Mouse (Mus musculus): ENCODE data around the gene Metap1. TPM values are rescaled to one million over a fixed set of nuclear protein-coding genes. Genes with fewer than 3 reads are reported as not detected.
"Not testable (repeated sequence)": the region's sequence is repeated elsewhere in the genome, so short reads cannot be mapped to it uniquely, and the experiment has no call there.

The Metap1 gene
- total RNA-seq, 2 experiments from 2014 or later: 39.0 to 39.2 TPM

GRCm38 (mm10) chr3:138506749-138507148 lies 17.4 kb upstream of the Metap1 start:
- no peak for DNase-seq
- intact Hi-C loops (cut with DNase I): loop anchor here (5.0 kb wide), 2 partner anchors 116 to 401 kb away; no protein-coding TSS in a partner anchor

- no peak for DNase-seq
- intact Hi-C loops (cut with DNase I): no loop called here
Observed at GRCm38 (mm10) chr3:138503754-138504153, 14.4 kb upstream of the Metap1 start.

- intact Hi-C loops (cut with DNase I): no loop called here
Observed at GRCm38 (mm10) chr3:138499854-138500740, 10.8 kb upstream of the Metap1 start.

GRCm38 (mm10) chr3:138498731-138499130 lies 9.4 kb upstream of the Metap1 start:
- no peak for DNase-seq
- intact Hi-C loops (cut with DNase I): no loop called here

More at GRCm38 (mm10) chr3:138499854-138500740, 10.8 kb upstream of the Metap1 start:
- no peak for DNase-seq

GRCm38 (mm10) chr3:138495166-138496145 lies 6.1 kb upstream of the Metap1 start:
- no peak for DNase-seq
- intact Hi-C loops (cut with DNase I): no loop called here

GRCm38 (mm10) chr3:138494565-138494964 lies 5.2 kb upstream of the Metap1 start:
- intact Hi-C loops (cut with DNase I): no loop called here

GRCm38 (mm10) chr3:138493668-138494067 lies 4.4 kb upstream of the Metap1 start:
- intact Hi-C loops (cut with DNase I): no loop called here
- no peak for DNase-seq

More at GRCm38 (mm10) chr3:138494565-138494964, 5.2 kb upstream of the Metap1 start:
- no peak for DNase-seq

- intact Hi-C loops (cut with DNase I): loop anchor here (2.0 kb wide), 1 partner anchor 37 kb away; the partner anchor contains the start of gene Eif4e
- no peak for DNase-seq
Observed at GRCm38 (mm10) chr3:138490034-138490337, 671 bp upstream of the Metap1 start.

GRCm38 (mm10) chr3:138488584-138489326 lies 560 bp downstream of the Metap1 start:
- intact Hi-C loops (cut with DNase I): loop anchor here (2.0 kb wide), 2 partner anchors 44 to 586 kb away; partner anchors contain the start of gene Rap1gds1
- peak in 1 of 2 experiments; percentile 36 for DNase-seq

GRCm38 (mm10) chr3:138483240-138483639 lies 6.1 kb downstream of the Metap1 start:
- DNase-seq: no peak
- intact Hi-C loops (cut with DNase I): no loop called here

- intact Hi-C loops (cut with DNase I): no loop called here
- DNase-seq: no peak
Observed at GRCm38 (mm10) chr3:138481526-138482284, 7.6 kb downstream of the Metap1 start.

- intact Hi-C loops (cut with DNase I): no loop called here
- no peak for DNase-seq
Observed at GRCm38 (mm10) chr3:138479489-138479888, 9.8 kb downstream of the Metap1 start.

GRCm38 (mm10) chr3:138471066-138471465 lies 18.2 kb downstream of the Metap1 start:
- intact Hi-C loops (cut with DNase I): no loop called here
- no peak for DNase-seq

- DNase-seq; intact Hi-C loops (cut with DNase I): not testable (repeated sequence)
Observed at GRCm38 (mm10) chr3:138466656-138467055, 22.7 kb downstream of the Metap1 start.

GRCm38 (mm10) chr3:138464573-138465147 lies 24.7 kb downstream of the Metap1 start:
- intact Hi-C loops (cut with DNase I): no loop called here
- no peak for DNase-seq

GRCm38 (mm10) chr3:138463807-138464206 lies 25.5 kb downstream of the Metap1 start:
- intact Hi-C loops (cut with DNase I): no loop called here
- DNase-seq: no peak

GRCm38 (mm10) chr3:138463137-138463536 lies 26.2 kb downstream of the Metap1 start:
- intact Hi-C loops (cut with DNase I): no loop called here
- no peak for DNase-seq

- no peak for DNase-seq
- intact Hi-C loops (cut with DNase I): no loop called here
Observed at GRCm38 (mm10) chr3:138461832-138462231, 27.5 kb downstream of the Metap1 start.

GRCm38 (mm10) chr3:138460260-138460659 lies 29.1 kb downstream of the Metap1 start:
- intact Hi-C loops (cut with DNase I): no loop called here
- DNase-seq: no peak
